Mouse (Mus musculus) lung, adult 2 months (tissue): ENCODE measurements around the gene Oas1f.

Experiments
- CTCF ChIP-seq: fragments of 200-500 bp; IDR thresholded peaks from 2 replicates; pipeline ENCODE4 v1.5.1; 2011; ENCODE audit warnings: mild to moderate bottlenecking, low read length, control low read depth; ENCODE audit not compliant: insufficient read depth
- POLR2A ChIP-seq: fragments of 200-500 bp; IDR thresholded peaks from 2 replicates; pipeline ENCODE4 v1.6.1; 2011; ENCODE audit warnings: low read depth, mild to moderate bottlenecking, control low read depth, low read length, borderline replicate concordance; ENCODE audit errors: extremely low read depth

DNA sequence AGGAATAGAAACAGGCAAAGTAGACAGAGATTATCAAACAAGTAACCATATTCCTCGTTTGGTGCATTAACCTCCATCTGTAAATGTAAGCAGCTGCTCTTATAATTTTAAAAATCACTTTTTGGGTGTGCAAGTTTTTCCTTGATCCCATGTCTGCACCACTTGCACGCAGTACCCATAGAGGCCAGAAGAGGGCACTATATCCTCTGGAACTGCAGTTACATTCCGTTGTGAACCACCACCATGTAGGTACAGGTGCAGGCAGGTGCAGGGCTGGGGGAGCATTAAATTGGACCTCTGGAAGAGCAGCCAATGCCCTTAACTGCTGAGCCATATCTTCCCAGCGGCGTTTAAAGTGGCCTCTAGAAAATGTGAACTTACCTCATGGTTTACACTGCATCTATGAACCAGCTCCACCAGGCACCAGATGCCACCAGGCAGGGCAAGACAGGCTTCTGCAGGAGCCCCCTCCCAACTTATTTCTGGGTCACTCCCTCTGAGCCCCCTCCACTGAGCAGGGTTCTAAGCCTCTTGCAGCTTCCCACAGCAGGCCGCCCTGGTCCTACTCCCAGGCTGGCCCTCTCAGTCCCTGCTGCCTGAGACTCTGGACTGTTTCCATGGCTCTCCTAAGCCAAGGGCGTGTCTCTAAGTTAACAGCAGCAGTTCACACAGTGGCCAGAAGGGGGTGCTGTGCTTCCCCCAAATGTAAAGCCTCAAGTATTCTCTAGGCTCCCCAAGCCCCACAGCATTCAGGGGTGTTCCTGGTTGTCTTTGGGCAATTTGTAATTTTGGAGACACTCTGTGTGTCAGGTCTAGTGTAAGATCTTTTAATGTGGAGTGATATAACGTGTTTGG, 10.2 kb upstream of the Oas1f start:
- TF ChIP-seq CTCF (peak; percentile 59), POLR2A (no peak)
